Mouse (Mus musculus) G1E (cell line): ENCODE results near the gene Sel1l2. TPM values are rescaled to one million over a fixed set of nuclear protein-coding genes. Genes with fewer than 3 reads are reported as not detected.
"Not testable (repeated sequence)": the region's sequence is repeated elsewhere in the genome, so short reads cannot be mapped to it uniquely, and the experiment has no call there.

Source experiments
- ATAC-seq: 2 replicates; pipeline ENCODE4 v1.8.0; 2016; ENCODE audit warnings: mild to moderate bottlenecking; ENCODE audit not compliant: insufficient number of reproducible peaks, poor library complexity, low FRiP score, severe bottlenecking; ENCODE audit errors: extremely low read depth
- DNase-seq: peaks from one replicate; pipeline ENCODE4 v3.0.0; 2012; ENCODE audit warnings: low spot score
- H3K27me3 ChIP-seq: 2 replicates; pipeline ENCODE4 v1.6.1; 2012; ENCODE audit warnings: mild to moderate bottlenecking, low read length, inconsistent platforms; ENCODE audit not compliant: insufficient read depth
- H3K36me3 ChIP-seq: replicated peaks from 2 replicates; pipeline ENCODE3; 2012; ENCODE audit warnings: mild to moderate bottlenecking, inconsistent platforms
- H3K4me1 ChIP-seq: 2 replicates; pipeline ENCODE4 v1.6.1; 2012; ENCODE audit warnings: low read depth, low read length, inconsistent platforms, mixed read lengths; ENCODE audit not compliant: insufficient read depth
- H3K4me3 ChIP-seq: 2 replicates; pipeline ENCODE4 v1.5.1; 2012; ENCODE audit warnings: low read depth, mild to moderate bottlenecking, inconsistent platforms, low read length, moderate library complexity, mixed read lengths
- H3K9me3 ChIP-seq: replicated peaks from 2 replicates; pipeline ENCODE4 v1.6.1; 2012; ENCODE audit warnings: inconsistent platforms
- CTCF ChIP-seq: IDR thresholded peaks from 2 replicates; pipeline ENCODE4 v1.5.1; 2012; ENCODE audit warnings: low read depth, low read length, inconsistent platforms, mixed read lengths
- GATA1 ChIP-seq: IDR thresholded peaks from 2 replicates; pipeline ENCODE4 v1.6.1; 2012; ENCODE audit warnings: borderline replicate concordance, low read length, inconsistent platforms, mixed read lengths
- GATA2 ChIP-seq: IDR thresholded peaks from 2 replicates; pipeline ENCODE4 v1.6.1; 2012; ENCODE audit warnings: low read depth, low read length, inconsistent platforms, borderline replicate concordance
- POLR2AphosphoS5 ChIP-seq: IDR thresholded peaks from 2 replicates; pipeline ENCODE4 v1.6.1; 2012; ENCODE audit warnings: low read depth, low read length, inconsistent platforms; ENCODE audit not compliant: insufficient replicate concordance
- TAL1 ChIP-seq: conservative IDR thresholded peaks from 2 replicates; pipeline ENCODE4 v1.6.1; 2012; ENCODE audit warnings: low read depth, low read length, inconsistent platforms, mixed read lengths
- polyA plus RNA-seq: library from polyadenylated mRNA; stranded (reverse); fragments of >175 nt; gene quantifications from 2 replicates; pipeline ENCODE4 v1.2.3, GENCODE M21; 2012
- total RNA-seq, 2 experiments: library from RNA; stranded (forward) in 1 of 2; stranded (reverse) in 1 of 2; fragments of 200-1000 nt in 1 of 2; fragments of >200 nt in 1 of 2; fragmentation: Nextera tagmentation in 1 of 2; gene quantifications; 2 replicates each; pipeline ENCODE4 v1.2.3; 2014 to 2017

The Sel1l2 gene
- total and polyA plus RNA-seq, 3 experiments, result not detected

DNA sequence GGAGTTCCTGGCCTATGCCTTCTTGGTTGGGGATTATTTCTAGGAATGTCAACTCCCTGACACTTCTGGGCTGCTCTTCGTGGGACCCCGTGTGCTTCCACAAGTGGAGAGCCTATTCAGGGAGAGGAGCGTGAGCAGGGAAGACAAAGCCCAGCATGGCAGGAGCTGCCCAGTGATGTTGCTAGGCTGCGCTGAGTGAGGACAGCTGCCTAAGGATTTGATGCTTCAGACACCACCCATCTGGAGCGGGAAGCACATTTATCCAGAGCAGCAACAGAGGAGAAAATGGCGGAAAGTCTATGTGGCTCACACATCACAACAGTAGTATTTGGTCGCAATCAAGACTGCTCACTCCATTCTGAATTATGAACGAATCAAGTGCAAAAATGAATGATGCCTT, 169.2 kb downstream of the Sel1l2 start:
- Histone ChIP-seq H3K9me3 (no peaks in the 10 kb centered on the region), H3K4me3 (no peak overlapping the region), H3K27me3 (peaks cover 2% of the 10 kb centered on the region; the same call in 1 of the 2 replicates), H3K4me1 (no peaks in the 10 kb centered on the region), H3K36me3 (no peaks in the 10 kb centered on the region)
- TF ChIP-seq GATA1 (no peak), GATA2 (no peak), CTCF (no peak), POLR2AphosphoS5 (no peak), TAL1 (no peak)
- DNase-seq (no peak), ATAC-seq (no peak)

DNA sequence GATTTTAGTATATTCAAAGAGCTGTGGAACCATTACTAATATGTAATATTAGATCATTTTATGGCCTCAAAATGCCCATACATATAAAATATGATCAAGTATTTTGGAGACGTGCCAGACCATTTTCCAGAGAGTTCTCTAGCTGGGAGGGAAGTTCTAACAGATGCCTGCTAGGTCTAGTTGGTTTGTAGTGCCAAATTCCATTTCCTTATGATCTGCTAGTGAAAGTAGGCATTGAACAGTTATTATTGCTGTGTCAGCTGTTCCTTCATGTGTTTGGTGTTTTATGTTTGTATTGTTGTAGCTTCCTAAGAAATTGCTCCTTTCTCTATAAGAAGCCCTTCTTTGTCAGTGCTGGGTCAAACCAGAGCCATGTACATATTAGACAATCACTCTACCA, 173.5 kb downstream of the Sel1l2 start:
- Histone ChIP-seq H3K27me3 (peaks cover 2% of the 10 kb centered on the region), H3K36me3 (no peaks in the 10 kb centered on the region), H3K4me1 (no peaks in the 10 kb centered on the region), H3K9me3 (no peaks in the 10 kb centered on the region), H3K4me3 (no peak overlapping the region)
- ATAC-seq (no peak), DNase-seq (no peak)
- TF ChIP-seq POLR2AphosphoS5 (no peak), TAL1 (no peak), CTCF (no peak), GATA2 (no peak), GATA1 (no peak)

DNA sequence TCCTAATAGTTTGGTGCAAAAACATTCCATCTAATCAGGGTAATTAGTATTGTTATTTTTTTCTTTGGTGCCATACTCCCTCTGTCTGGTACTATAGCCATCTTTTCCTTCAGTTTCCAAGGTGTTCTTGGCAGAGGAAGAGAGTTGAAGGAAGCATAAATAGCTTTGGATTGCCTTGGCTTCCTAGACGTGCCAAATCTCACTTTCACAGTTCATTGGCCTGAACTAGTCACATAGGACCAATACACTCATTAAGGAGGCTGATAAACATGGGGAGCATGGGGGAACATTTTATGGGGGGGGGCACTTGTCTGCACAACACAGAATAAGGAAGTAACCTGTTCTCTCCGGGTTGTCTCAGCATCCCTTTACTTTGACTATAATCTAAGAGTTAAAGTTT, 174.1 kb downstream of the Sel1l2 start:
- Histone ChIP-seq H3K36me3 (no peaks in the 10 kb centered on the region), H3K27me3 (peaks cover 2% of the 10 kb centered on the region), H3K4me3 (no peak overlapping the region), H3K9me3 (no peaks in the 10 kb centered on the region), H3K4me1 (no peaks in the 10 kb centered on the region)
- DNase-seq, result no peak
- ATAC-seq, result no peak
- TF ChIP-seq CTCF (no peak), TAL1 (no peak), POLR2AphosphoS5 (no peak), GATA1 (no peak), GATA2 (no peak)

DNA sequence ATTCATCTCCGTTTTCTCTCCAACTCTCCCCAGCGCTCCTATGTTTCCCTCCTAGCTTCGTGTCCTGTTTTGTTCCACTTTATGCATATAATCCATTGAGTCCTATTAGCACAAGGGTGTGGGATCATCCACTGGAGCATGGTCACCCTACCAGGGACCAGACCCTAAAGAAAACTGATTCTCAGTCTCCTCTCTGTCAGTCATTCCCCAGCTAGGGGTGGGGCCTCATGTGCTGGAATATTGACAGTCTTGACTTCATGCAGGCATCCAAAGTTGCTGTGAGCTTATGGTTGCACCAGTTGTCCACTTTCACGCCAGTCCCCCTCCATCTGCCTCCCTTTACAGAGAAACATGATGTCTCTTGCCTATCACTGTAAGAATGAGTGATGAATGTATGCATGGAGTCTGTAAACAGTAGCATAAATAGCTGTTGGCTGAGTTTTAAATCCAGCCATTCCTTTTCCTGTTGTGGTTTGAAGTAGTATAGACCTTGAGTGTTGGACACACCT, 174.9 kb downstream of the Sel1l2 start:
- TF ChIP-seq GATA1, result no peak
- TF ChIP-seq POLR2AphosphoS5, result no peak
- TF ChIP-seq TAL1, result no peak
- TF ChIP-seq GATA2, result no peak
- no peak for TF ChIP-seq CTCF
- H3K9me3 ChIP-seq, result no peaks in the 10 kb centered on the region
- H3K36me3 ChIP-seq, result no peaks in the 10 kb centered on the region
- no peak overlapping the region for H3K4me3 ChIP-seq
- H3K4me1 ChIP-seq, result no peaks in the 10 kb centered on the region
- no peak for ATAC-seq
- no peak for DNase-seq
- no peaks in the 10 kb centered on the region; the same call in 1 of the 2 replicates for H3K27me3 ChIP-seq

DNA sequence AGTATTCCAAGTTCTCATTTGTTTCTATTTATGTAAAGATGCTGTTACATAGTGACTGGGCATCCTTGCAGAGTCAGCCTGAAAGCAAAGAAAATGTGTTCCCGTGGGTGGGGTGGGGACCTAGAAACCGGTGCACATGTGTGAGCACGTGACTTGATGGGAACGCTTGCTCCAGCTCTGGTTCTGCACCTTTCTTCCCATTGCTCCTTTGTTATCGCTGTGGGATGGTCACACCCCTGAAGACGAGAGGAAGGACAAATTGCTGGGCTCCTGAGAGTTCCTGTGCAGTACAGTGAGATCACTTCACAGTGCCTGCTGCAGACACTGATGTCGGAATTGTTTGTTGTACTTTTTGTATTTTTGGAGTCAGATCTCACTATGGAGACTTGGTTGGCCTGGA, 185.8 kb downstream of the Sel1l2 start:
- peaks cover 3% of the 10 kb centered on the region; the same call in 1 of the 2 replicates for H3K4me1 ChIP-seq
- DNase-seq, result no peak
- no peak overlapping the region for H3K4me3 ChIP-seq
- H3K27me3 ChIP-seq, result no peaks in the 10 kb centered on the region
- H3K36me3 ChIP-seq, result peaks cover 51% of the 10 kb centered on the region
- H3K9me3 ChIP-seq, result no peaks in the 10 kb centered on the region
- ATAC-seq, result no peak
- TF ChIP-seq POLR2AphosphoS5, result no peak
- TF ChIP-seq TAL1, result no peak
- no peak for TF ChIP-seq GATA1
- TF ChIP-seq CTCF, result no peak
- TF ChIP-seq GATA2, result no peak

DNA sequence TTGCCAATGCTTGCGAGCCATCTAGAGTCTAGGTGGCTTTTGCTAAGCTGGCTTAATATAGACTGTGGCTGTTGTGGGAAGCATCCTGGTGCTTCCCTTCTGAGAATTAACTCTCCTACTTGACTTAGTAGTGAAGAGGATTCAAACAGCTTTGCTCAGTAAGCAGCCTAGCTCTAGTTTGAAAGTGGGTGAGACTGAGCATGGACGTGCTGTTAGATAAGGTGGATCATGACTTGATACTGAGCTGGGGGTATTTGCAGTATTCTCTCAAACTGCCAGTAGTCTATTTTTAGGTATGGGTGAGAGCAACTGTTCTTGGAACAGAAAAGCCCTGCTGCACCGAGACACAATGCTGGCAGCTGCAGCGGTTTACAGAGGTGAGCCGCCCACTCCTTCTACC, 186.9 kb downstream of the Sel1l2 start:
- H3K36me3 ChIP-seq, result peaks cover 59% of the 10 kb centered on the region
- TF ChIP-seq CTCF (no peak), GATA2 (no peak), GATA1 (no peak), POLR2AphosphoS5 (no peak), TAL1 (no peak)
- no peak for DNase-seq
- no peak overlapping the region for H3K4me3 ChIP-seq
- no peak for ATAC-seq
- H3K9me3 ChIP-seq, result no peaks in the 10 kb centered on the region
- H3K27me3 ChIP-seq, result no peaks in the 10 kb centered on the region
- H3K4me1 ChIP-seq, result peaks cover 3% of the 10 kb centered on the region; the same call in 1 of the 2 replicates

DNA sequence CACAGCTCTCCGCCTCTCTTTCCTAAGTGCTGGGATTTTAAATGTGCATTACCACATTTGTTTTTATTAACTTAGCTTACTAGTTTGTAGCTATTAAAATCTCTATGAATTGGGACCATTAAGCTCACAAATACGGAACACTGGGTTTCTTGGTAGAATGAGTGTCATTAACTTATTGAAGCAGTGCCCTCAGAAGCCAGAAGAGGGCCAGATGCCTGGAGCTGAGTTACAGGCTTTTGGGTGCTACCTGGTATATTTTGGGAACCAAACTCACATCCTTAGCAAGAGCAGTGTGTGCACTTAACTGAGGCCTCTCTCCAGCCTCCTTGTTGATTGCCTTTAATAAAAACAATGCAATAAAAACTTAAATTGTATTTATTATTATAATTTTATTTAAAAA, 188.8 kb downstream of the Sel1l2 start:
- no peaks in the 10 kb centered on the region for H3K27me3 ChIP-seq
- H3K4me1 ChIP-seq, result peaks cover 3% of the 10 kb centered on the region; the same call in 1 of the 2 replicates
- peaks cover 68% of the 10 kb centered on the region for H3K36me3 ChIP-seq
- no peak for DNase-seq
- ATAC-seq, result no peak
- no peak overlapping the region for H3K4me3 ChIP-seq
- no peaks in the 10 kb centered on the region for H3K9me3 ChIP-seq
- no peak for TF ChIP-seq POLR2AphosphoS5
- TF ChIP-seq TAL1, result no peak
- no peak for TF ChIP-seq GATA2
- TF ChIP-seq GATA1, result no peak

DNA sequence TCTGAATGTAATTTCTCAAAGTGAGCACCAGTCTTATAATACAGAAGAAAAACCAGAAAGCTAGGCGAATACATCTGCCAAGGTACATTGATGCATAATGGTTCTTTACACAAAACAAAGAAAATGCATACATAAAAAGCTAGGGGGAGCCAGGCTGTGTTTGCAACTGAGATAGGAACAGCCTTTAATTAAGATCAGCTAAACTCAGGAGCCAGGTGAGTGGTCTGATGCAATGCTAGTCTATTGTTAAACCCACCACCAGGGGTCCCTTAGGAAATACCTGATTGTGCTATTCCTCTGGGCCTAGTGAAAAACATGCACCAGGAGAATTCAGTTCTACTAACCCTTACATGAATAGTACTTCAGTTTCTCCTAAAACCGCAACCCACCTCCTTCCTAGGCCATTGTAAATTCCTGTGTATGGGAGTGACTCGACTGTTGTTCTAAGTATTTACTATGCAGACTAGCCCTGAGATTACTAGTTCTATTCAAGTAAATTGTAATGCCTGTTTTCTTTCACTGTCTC, 203.8 kb downstream of the Sel1l2 start:
- H3K36me3 ChIP-seq, result peaks cover 45% of the 10 kb centered on the region
- not testable (repeated sequence) for H3K27me3 ChIP-seq, H3K9me3 ChIP-seq, H3K4me3 ChIP-seq, ATAC-seq, H3K4me1 ChIP-seq, DNase-seq
